Mouse (Mus musculus): ENCODE results near the gene Copz1. TPM values are rescaled to one million over a fixed set of nuclear protein-coding genes. Genes with fewer than 3 reads are reported as not detected.
A peak's percentile ranks its signal among the peaks of the same experiment; 100 is the strongest.

Gene Copz1
- polyA plus RNA-seq (2014; fragmentation: Nextera tagmentation; extraction: Ambion mirVana): 298 and 328 TPM in 2 replicates

- H3K4me1 ChIP-seq (replicated peaks; ENCODE audit: control insufficient read depth, insufficient read depth, low read length): peaks cover 21% of the 10 kb centered on the region
- WGBS: under 1% methylated on average over 38 of the region's 38 CpGs
- no peaks in the 10 kb centered on the region for H3K9me3 ChIP-seq (ENCODE audit: control insufficient read depth, low read length)
- H3K4me3 ChIP-seq (ENCODE audit: low read depth, low read length): peak within 1 kb of the TSS; percentile 79
- peak within 1 kb of the TSS; percentile 28; the same call in 1 of the 2 replicates for H3K27ac ChIP-seq (ENCODE audit: low read depth, low read length)
- H3K9ac ChIP-seq (ENCODE audit: low read depth, low read length): peak within 1 kb of the TSS; percentile 81
- H3K4me2 ChIP-seq: peak within 1 kb of the TSS; percentile 82
- H3K27me3 ChIP-seq (replicated peaks; ENCODE audit: control insufficient read depth, insufficient read depth, low read length): no peaks in the 10 kb centered on the region
- no peaks in the 10 kb centered on the region for H3K36me3 ChIP-seq (ENCODE audit: control insufficient read depth, insufficient read depth, low read length)
- ATAC-seq (replicated peaks; ENCODE audit: low FRiP score): peak; percentile 98
- DNase-seq (ENCODE audit: low spot score): peak; percentile 84
These were observed at the start of gene Copz1 for GRCm38 (mm10) chr15:103272419-103273279. TSS of gene Copz1 (plus strand) at chr15:103272714.

GRCm38 (mm10) chr15:103224161-103224560 lies 48.4 kb upstream of the Copz1 start:
- Histone ChIP-seq H3K36me3 (ENCODE audit: control insufficient read depth, insufficient read depth, low read length) (no peaks in the 10 kb centered on the region; the same call in 1 of the 2 replicates), H3K9me3 (ENCODE audit: control insufficient read depth, low read length) (no peaks in the 10 kb centered on the region), H3K27ac (ENCODE audit: low read depth, low read length) (no peak overlapping the region), H3K4me1 (replicated peaks; ENCODE audit: control insufficient read depth, insufficient read depth, low read length) (peaks cover 6% of the 10 kb centered on the region), H3K9ac (ENCODE audit: low read depth, low read length) (no peak overlapping the region), H3K4me3 (ENCODE audit: low read depth, low read length) (no peak overlapping the region), H3K27me3 (replicated peaks; ENCODE audit: control insufficient read depth, insufficient read depth, low read length) (no peaks in the 10 kb centered on the region), H3K4me2 (no peak overlapping the region)
- 94% methylated on average over 2 of the region's 2 CpGs for WGBS
- ATAC-seq (replicated peaks; ENCODE audit: low FRiP score) (no peak), DNase-seq (ENCODE audit: low spot score) (no peak)

GRCm38 (mm10) chr15:103227022-103227421 lies 45.5 kb upstream of the Copz1 start:
- no peaks in the 10 kb centered on the region; the same call in 1 of the 2 replicates for H3K4me1 ChIP-seq (replicated peaks; ENCODE audit: control insufficient read depth, insufficient read depth, low read length)
- H3K27ac ChIP-seq (ENCODE audit: low read depth, low read length): no peak overlapping the region
- no peaks in the 10 kb centered on the region for H3K36me3 ChIP-seq (ENCODE audit: control insufficient read depth, insufficient read depth, low read length)
- H3K27me3 ChIP-seq (replicated peaks; ENCODE audit: control insufficient read depth, insufficient read depth, low read length): no peaks in the 10 kb centered on the region
- no peak overlapping the region for H3K4me3 ChIP-seq (ENCODE audit: low read depth, low read length)
- no peak for ATAC-seq (replicated peaks; ENCODE audit: low FRiP score)
- no peaks in the 10 kb centered on the region for H3K9me3 ChIP-seq (ENCODE audit: control insufficient read depth, low read length)
- no peak overlapping the region for H3K4me2 ChIP-seq
- no peak for DNase-seq (ENCODE audit: low spot score)
- no peak overlapping the region for H3K9ac ChIP-seq (ENCODE audit: low read depth, low read length)
- 90% methylated on average over 3 of the region's 3 CpGs for WGBS

- ATAC-seq (replicated peaks; ENCODE audit: low FRiP score) (no peak), DNase-seq (ENCODE audit: low spot score) (no peak)
- H3K4me3 ChIP-seq (ENCODE audit: low read depth, low read length): no peak overlapping the region
- no peaks in the 10 kb centered on the region for H3K27me3 ChIP-seq (replicated peaks; ENCODE audit: control insufficient read depth, insufficient read depth, low read length)
- no peak overlapping the region for H3K9ac ChIP-seq (ENCODE audit: low read depth, low read length)
- H3K9me3 ChIP-seq (ENCODE audit: control insufficient read depth, low read length): no peaks in the 10 kb centered on the region
- no peak overlapping the region for H3K4me2 ChIP-seq
- H3K27ac ChIP-seq (ENCODE audit: low read depth, low read length): no peak overlapping the region
- peaks cover 2% of the 10 kb centered on the region; the same call in 1 of the 2 replicates for H3K4me1 ChIP-seq (replicated peaks; ENCODE audit: control insufficient read depth, insufficient read depth, low read length)
- no peaks in the 10 kb centered on the region for H3K36me3 ChIP-seq (ENCODE audit: control insufficient read depth, insufficient read depth, low read length)
- 87% methylated on average over 2 of the region's 2 CpGs for WGBS
These were observed 44.9 kb upstream of the Copz1 start for GRCm38 (mm10) chr15:103227572-103227971.

- Histone ChIP-seq H3K9ac (ENCODE audit: low read depth, low read length) (no peak overlapping the region), H3K27me3 (replicated peaks; ENCODE audit: control insufficient read depth, insufficient read depth, low read length) (no peaks in the 10 kb centered on the region), H3K27ac (ENCODE audit: low read depth, low read length) (no peak overlapping the region), H3K4me2 (no peak overlapping the region), H3K4me3 (ENCODE audit: low read depth, low read length) (no peak overlapping the region), H3K9me3 (ENCODE audit: control insufficient read depth, low read length) (no peaks in the 10 kb centered on the region), H3K4me1 (replicated peaks; ENCODE audit: control insufficient read depth, insufficient read depth, low read length) (peaks cover 4% of the 10 kb centered on the region; the same call in 1 of the 2 replicates), H3K36me3 (ENCODE audit: control insufficient read depth, insufficient read depth, low read length) (no peaks in the 10 kb centered on the region)
- ATAC-seq (replicated peaks; ENCODE audit: low FRiP score) (no peak), DNase-seq (ENCODE audit: low spot score) (no peak)
- WGBS: 77% methylated on average over 2 of the region's 2 CpGs
These were observed 43.6 kb upstream of the Copz1 start for GRCm38 (mm10) chr15:103228904-103229303.

GRCm38 (mm10) chr15:103233119-103233518 lies 39.4 kb upstream of the Copz1 start:
- Histone ChIP-seq H3K27me3 (replicated peaks; ENCODE audit: control insufficient read depth, insufficient read depth, low read length) (no peaks in the 10 kb centered on the region), H3K4me3 (ENCODE audit: low read depth, low read length) (no peak overlapping the region), H3K9ac (ENCODE audit: low read depth, low read length) (no peak overlapping the region), H3K27ac (ENCODE audit: low read depth, low read length) (no peak overlapping the region), H3K4me1 (replicated peaks; ENCODE audit: control insufficient read depth, insufficient read depth, low read length) (peaks cover 8% of the 10 kb centered on the region), H3K9me3 (ENCODE audit: control insufficient read depth, low read length) (no peaks in the 10 kb centered on the region), H3K36me3 (ENCODE audit: control insufficient read depth, insufficient read depth, low read length) (peaks cover 8% of the 10 kb centered on the region), H3K4me2 (no peak overlapping the region)
- DNase-seq (ENCODE audit: low spot score) (no peak), ATAC-seq (replicated peaks; ENCODE audit: low FRiP score) (no peak)
- WGBS: 74% methylated on average over 2 of the region's 2 CpGs

- H3K4me3 ChIP-seq (ENCODE audit: low read depth, low read length): peak overlapping the region; percentile 88; the same call in 1 of the 2 replicates
- H3K4me2 ChIP-seq: peak overlapping the region; percentile 74
- no peak overlapping the region for H3K9ac ChIP-seq (ENCODE audit: low read depth, low read length)
- no peaks in the 10 kb centered on the region for H3K9me3 ChIP-seq (ENCODE audit: control insufficient read depth, low read length)
- no peaks in the 10 kb centered on the region for H3K27me3 ChIP-seq (replicated peaks; ENCODE audit: control insufficient read depth, insufficient read depth, low read length)
- peaks cover 17% of the 10 kb centered on the region for H3K36me3 ChIP-seq (ENCODE audit: control insufficient read depth, insufficient read depth, low read length)
- DNase-seq (ENCODE audit: low spot score): no peak
- 84% methylated on average over 7 of the region's 7 CpGs for WGBS
- peaks cover 10% of the 10 kb centered on the region for H3K4me1 ChIP-seq (replicated peaks; ENCODE audit: control insufficient read depth, insufficient read depth, low read length)
- no peak overlapping the region for H3K27ac ChIP-seq (ENCODE audit: low read depth, low read length)
- ATAC-seq (replicated peaks; ENCODE audit: low FRiP score): no peak
These were observed 35.2 kb upstream of the Copz1 start for GRCm38 (mm10) chr15:103237295-103237694.

- Histone ChIP-seq H3K9ac (ENCODE audit: low read depth, low read length) (peak overlapping the region; percentile 99), H3K4me3 (ENCODE audit: low read depth, low read length) (peak overlapping the region; percentile 88), H3K4me1 (replicated peaks; ENCODE audit: control insufficient read depth, insufficient read depth, low read length) (peaks cover 22% of the 10 kb centered on the region), H3K9me3 (ENCODE audit: control insufficient read depth, low read length) (no peaks in the 10 kb centered on the region), H3K27ac (ENCODE audit: low read depth, low read length) (peak overlapping the region; percentile 95), H3K4me2 (peak overlapping the region; percentile 74), H3K36me3 (ENCODE audit: control insufficient read depth, insufficient read depth, low read length) (peaks cover 33% of the 10 kb centered on the region), H3K27me3 (replicated peaks; ENCODE audit: control insufficient read depth, insufficient read depth, low read length) (no peaks in the 10 kb centered on the region)
- ATAC-seq (replicated peaks; ENCODE audit: low FRiP score) (peak; percentile 89), DNase-seq (ENCODE audit: low spot score) (peak; percentile 94)
- under 1% methylated on average over 26 of the region's 26 CpGs for WGBS
These were observed 33.3 kb upstream of the Copz1 start for GRCm38 (mm10) chr15:103239130-103239684.

Data from liver, embryonic 11.5 days (tissue).